Mouse (Mus musculus) CH12F3 (cell line): ENCODE results near the gene Tubb4b.

ENCODE experiments used
- in situ Hi-C: fragments of 300-500 bp; cut with MboI; formaldehyde crosslinking; loops from 2 replicates; pipeline ENCODE4 v1.14.3; 2020; ENCODE audit warnings: low sequenced_read_pairs

The Tubb4b gene

DNA sequence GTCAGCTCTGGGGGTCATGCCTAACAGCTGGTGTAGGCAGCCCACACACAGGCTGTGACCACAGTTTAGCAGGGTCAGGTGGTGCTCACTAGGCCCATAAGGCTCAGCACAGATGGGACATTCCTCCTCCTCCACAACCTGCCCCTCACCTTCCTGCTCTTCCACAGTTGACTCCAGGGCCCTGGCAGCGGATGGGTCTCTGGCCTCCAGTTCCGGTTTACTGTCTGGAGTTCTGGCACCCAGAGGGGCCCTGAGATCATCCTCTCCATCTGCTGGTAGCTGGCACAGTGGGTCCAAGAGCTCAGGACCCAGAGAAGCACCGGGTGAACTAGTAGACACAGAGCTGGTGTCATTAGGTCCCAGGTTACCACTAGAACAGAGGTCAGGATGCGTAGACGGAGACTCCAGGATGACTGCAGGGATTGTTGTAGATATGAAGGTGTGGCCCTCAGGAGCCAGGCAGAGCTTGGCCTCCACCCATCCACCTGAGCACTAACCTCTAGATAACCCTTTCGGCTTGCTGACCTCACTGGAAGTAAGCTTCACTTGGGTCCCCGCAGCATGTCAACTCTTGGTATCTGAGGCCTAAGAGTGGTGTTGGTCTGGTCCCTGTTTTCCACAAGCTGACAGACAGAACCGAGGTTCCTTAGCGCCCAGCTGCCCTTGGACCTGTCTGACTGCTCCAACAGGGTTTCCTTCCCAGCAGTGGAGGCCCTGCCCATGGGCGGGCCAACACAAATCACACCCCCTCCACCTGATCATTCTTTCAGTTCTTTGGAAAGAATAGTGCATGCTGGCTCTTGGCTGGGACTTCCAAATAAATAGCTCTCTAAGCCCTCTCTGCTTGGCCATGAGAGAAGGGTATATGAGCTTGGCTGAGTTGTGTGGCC lies 21.9 kb upstream of the Tubb4b start, which contains the start of gene AL732309.1:
Gene AL732309.1 (minus strand): TSS at position 681 of the 890 bp plus-strand sequence.
- in situ Hi-C loops, result no loop called here

DNA sequence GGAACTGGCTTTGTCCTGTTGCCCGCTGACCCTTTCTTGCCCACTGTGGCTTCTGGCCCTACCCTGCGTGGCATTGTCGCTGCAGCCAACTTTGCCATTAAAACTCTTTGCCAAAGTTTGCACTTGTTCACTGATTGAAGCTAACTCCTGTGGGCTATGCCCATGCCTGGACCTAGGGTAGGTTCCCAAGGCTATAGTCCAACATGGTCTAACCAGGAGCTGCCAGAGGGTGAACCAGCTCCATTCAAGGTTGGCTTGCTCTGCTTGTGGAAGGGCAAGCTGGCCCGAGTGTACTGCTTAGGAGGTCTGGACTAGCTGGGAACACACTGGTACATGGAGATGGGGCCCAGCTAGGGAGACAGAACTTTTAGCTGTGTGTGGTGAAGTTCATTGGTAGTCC lies 19.6 kb upstream of the Tubb4b start:
- in situ Hi-C loops, result no loop called here

DNA sequence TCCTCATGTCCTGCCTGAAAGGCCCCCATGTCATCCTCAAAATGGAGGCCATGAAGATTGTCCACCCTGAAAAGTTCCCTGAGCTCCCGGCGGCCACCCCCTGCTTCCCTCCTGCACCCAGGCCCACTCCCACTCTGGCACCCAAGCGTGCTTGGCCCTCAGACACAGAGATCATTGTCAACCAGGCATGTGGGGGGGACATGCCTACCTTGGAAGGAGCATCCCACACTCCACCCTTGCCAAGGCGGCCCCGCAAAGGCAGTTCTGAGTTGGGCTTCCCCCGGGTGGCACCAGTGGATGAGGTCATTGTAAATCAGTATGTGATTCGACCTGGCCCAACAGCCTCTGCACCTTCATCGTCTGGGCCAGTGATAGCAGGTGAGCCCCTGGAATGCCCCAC lies 18.8 kb upstream of the Tubb4b start:
- in situ Hi-C loops, result no loop called here

GRCm38 (mm10) chr2:25242101-25242506 lies 17.6 kb upstream of the Tubb4b start, which contains the start of the genes Rnf208 and Cysrt1:
Gene Rnf208 (plus strand): TSS chr2:25242255.
Gene Cysrt1 (minus strand): TSS chr2:25242452.
- in situ Hi-C loops, result no loop called here

- in situ Hi-C loops, result no loop called here
These were observed 16.9 kb upstream of the Tubb4b start for GRCm38 (mm10) chr2:25241438-25241775.

DNA sequence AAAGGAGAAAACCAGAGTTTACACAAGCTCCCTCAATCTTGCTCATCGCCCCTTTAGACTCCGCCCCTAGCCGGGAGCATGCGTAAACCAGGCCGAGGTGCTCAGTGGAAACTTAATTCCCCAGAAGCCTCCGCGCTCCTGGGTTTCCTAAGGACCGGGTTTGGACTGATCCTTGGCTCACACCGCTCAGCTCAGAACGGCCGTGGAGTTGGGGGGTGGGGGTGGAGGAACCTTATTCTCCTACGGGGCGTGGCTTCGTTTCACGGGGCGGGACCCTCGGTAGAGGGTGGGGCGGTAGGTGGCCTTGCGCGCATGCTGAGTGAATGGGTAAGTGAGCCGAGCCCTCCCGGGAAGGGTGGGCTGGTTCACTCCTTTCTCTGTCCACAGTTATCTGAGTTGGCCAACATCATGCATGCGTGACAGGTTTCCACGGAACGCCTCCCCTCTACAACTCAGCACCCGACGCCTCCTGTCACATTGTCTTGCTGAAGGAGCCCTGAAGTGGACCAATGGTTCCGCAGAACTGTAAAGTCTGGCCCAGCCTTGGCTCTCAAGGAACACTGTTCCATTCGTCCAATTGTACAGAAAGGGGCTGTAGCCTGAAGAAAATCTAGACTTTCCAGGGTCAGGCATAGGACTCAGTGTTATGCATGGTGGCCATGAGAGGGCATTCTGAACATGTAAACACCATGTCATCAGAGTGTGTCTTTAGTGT lies 16.4 kb upstream of the Tubb4b start:
- in situ Hi-C loops, result no loop called here

DNA sequence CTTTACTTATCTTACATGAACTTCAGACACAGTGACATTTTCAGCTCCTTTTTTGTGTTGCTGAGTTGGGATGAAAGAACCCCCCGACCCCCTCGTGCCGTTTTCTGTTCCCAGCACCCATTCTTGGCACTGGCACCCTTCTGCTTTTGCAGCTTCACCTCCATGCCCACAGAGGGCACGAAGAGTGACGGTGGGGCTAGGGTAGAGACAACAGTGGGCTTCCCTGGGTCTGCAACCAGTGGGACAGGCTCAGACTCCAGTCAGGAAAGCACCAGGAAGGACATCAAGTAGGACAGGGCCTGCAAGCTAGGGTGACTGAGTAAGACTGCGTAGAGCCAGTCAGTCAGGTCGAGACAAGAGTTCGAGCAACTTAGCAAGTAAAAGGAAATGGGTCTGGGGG lies 15.8 kb upstream of the Tubb4b start:
- in situ Hi-C loops, result no loop called here

GRCm38 (mm10) chr2:25239766-25240165 lies 15.3 kb upstream of the Tubb4b start:
- in situ Hi-C loops, result no loop called here

DNA sequence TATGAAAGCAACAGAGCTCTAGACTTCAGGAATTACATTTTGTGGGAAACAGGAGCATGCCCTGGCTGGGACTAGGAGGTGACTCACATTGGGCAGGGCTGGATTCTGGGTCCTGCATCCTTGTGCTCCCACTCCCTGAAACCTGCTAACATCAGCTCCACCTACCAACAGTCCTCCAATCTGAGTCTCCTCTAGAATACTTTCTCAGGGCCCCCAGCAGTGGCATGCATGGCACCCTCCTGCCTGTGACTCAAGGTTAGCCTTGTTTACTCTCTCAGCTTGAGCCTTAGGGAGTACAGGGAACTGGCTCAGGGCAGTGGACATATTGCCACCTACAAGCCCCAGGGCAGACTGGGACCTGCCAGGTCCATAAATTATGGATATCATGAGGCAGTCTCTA lies 13.6 kb upstream of the Tubb4b start:
- in situ Hi-C loops, result no loop called here

- in situ Hi-C loops, result no loop called here
These were observed 13.0 kb upstream of the Tubb4b start for GRCm38 (mm10) chr2:25237522-25237921.

- in situ Hi-C loops, result no loop called here
These were observed 12.1 kb upstream of the Tubb4b start, which contains the start of gene Rnf224 for GRCm38 (mm10) chr2:25236614-25237013. Gene Rnf224 (minus strand): TSS chr2:25236787.

DNA sequence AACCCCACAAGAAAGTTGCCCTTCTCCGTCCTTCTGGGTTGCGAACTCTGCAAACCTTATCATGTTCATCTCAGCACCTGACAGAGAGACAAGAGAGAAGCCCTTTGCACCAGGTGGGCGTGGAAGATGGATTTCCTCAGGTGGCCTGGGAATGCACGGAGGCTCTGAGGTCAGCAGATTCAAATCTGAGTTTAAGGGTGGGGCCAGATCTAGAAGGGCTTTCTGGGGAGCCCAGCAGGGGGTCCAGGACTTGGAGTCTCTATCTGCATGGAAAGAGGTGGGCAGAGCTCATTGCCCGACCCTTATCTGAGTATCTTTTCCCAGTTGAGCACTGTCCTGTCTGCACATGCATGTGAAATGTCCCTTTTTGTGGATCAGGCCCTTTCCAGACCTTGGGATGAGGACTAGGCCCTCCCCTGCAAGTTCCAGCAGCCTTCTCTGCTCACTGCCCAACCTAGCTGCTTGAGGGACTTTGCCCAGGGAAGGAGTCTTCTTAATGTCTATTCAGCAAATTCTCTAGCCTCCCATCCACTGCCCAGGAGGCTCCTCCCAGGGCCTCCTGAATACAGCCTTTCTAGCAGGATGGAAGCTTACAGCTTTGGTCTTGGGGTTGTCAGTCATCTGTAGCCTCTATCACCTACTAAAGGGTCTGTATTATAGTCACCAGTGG lies 10.2 kb upstream of the Tubb4b start:
- in situ Hi-C loops, result no loop called here

DNA sequence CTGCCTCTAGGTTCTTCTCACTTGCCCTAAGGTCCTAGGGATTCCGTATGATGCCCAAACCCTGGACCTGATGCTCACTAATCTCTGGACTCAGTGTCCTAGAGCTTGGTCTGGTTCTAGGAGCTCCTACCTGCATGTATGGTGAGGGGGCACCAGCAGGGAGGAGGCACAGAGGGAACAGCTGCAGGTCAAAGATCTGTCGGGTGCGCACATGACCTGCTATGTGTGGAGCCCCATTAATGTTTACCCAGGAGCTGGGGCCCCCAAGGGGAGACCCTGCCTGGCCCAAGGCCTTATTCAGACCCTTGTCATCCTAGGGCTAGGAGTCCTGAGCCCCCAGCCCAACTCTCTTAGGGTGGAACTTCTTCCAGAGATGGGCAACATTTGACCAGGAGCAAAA lies 9.5 kb upstream of the Tubb4b start, which contains the start of gene Slc34a3:
Gene Slc34a3 (minus strand): TSS at position 315 of the 400 bp plus-strand sequence.
- in situ Hi-C loops, result no loop called here

GRCm38 (mm10) chr2:25233421-25233820 lies 8.9 kb upstream of the Tubb4b start:
- in situ Hi-C loops, result no loop called here

GRCm38 (mm10) chr2:25231038-25231437 lies 6.5 kb upstream of the Tubb4b start:
- in situ Hi-C loops, result no loop called here

DNA sequence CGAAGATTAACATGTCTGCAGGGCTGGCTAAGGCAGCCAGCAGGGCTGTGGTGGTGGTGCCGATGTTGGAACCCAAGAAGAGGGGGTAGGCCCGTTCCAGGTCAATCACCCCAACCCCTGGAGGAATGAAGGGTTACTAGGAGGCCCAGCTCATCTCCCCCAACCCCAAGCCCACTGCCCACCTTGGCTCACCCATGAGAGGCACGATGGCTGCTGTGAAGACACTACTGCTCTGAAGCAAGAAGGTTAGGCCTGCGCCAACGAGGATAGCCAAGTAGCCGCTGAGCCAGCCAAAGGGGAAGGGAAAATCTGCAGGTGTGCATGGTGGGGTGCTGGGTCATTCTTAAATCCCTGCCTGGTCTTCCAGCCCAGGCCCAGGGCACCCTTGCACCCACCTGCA lies 6.1 kb upstream of the Tubb4b start:
- in situ Hi-C loops, result no loop called here

- in situ Hi-C loops, result no loop called here
These were observed 5.1 kb upstream of the Tubb4b start for GRCm38 (mm10) chr2:25229582-25229981.

DNA sequence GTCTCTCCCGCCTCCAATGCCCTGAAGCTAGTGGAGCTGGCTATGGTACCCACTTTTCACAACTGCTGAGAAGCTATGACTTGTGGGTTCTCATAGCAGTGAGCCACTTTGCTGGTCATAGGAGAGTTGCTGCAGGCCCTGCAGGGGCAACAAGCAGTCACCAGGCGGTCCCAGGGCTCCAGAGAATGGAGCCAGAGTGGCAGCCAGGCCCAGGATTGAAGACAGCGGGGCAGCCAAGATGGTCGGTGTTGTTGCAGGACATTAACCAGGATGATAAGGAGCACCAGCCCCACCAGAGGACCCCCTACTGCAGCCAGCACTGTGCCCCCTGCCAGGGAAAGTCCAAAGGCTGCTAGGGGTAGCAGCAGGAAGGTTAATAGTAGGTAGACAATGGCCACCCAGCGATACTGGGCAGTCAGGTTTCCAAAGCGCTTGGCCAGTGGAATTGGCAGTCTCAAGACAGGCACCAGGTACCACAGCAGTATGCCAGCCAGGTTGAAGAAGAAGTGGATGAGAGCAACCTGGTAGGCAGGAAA lies 4.6 kb upstream of the Tubb4b start:
- in situ Hi-C loops, result no loop called here

GRCm38 (mm10) chr2:25228431-25228889 lies 4.0 kb upstream of the Tubb4b start:
- in situ Hi-C loops, result no loop called here

DNA sequence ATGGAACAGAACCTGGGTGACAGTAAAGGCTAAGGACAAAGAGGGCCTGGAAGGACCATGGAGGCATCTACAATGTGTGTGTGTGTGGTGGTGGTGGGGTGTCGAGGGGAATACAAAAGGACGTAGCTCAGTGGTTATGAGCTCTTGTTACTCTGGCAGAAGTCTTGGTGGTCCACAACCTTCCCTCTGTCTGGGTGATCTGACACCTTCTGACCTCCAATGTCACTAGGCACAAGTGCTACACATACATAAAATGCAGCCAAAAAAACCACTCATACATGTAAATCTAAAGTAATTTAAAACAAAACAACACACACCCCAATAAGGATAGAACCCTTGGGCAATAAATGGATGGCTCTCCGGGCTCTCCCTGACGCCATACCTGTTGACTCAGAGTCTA lies 2.9 kb upstream of the Tubb4b start:
- in situ Hi-C loops, result no loop called here

GRCm38 (mm10) chr2:25226864-25227263 lies 2.4 kb upstream of the Tubb4b start:
- in situ Hi-C loops, result no loop called here
